Comparison of ENCODE assay signal across 15 mouse cellular contexts in genomic region chr1:154832168-154832539, GRCm38 (mm10).
"Had no signal": no experiment of that assay in that cellular context is flagged by ENCODE, and none has a peak within 500 bp of the region (broad histone marks: within the 10 kb centered on the region; RNA-seq: fewer than 3 reads in every experiment).

No protein-coding gene starts in this region.

- H3K4me2 ChIP-seq: liver, embryonic 13.5 days; midbrain, embryonic 11.5 days; stomach, embryonic 15.5 days had no signal

- H3K36me3 ChIP-seq: liver, embryonic 13.5 days; stomach, embryonic 15.5 days had no signal

- H3K27ac ChIP-seq: left cerebral cortex, adult 2 months; liver, embryonic 13.5 days; stomach, embryonic 15.5 days had no signal

- DNase-seq: kidney, postnatal 10 days; kidney, postnatal 4 days; layer of hippocampus, postnatal 36 days; liver, embryonic 13.5 days; lung, adult 2 months; lung, postnatal 14 days; lung, postnatal 4 days; retina, postnatal 1 day; right cerebral cortex, postnatal 25 days; spleen, adult 18-20 months; thymus, adult 18-20 months; thymus, postnatal 36 days had no signal

- H3K27me3 ChIP-seq: liver, embryonic 13.5 days; stomach, embryonic 15.5 days had no signal

- H3K4me1 ChIP-seq: liver, embryonic 13.5 days; stomach, embryonic 15.5 days had no signal

- H3K9me3 ChIP-seq: liver, embryonic 13.5 days; stomach, embryonic 15.5 days had no signal

- H3K4me3 ChIP-seq: left cerebral cortex, adult 2 months; liver, embryonic 13.5 days; stomach, embryonic 15.5 days had no signal

- H3K9ac ChIP-seq: liver, embryonic 13.5 days; stomach, embryonic 15.5 days had no signal
